Mouse (Mus musculus) liver, embryonic 11.5 days (tissue): Measurements from ENCODE around the gene Gm11444. TPM values are rescaled to one million over a fixed set of nuclear protein-coding genes. Genes with fewer than 3 reads are reported as not detected.

Experiments
- ATAC-seq: fragments of 200-750 bp; cut with Nextera tagmentation; replicated peaks from 2 replicates; pipeline ENCODE4 v1.8.0; 2017; ENCODE audit warnings: moderate number of reproducible peaks, mild to moderate bottlenecking, moderate TSS enrichment, moderate library complexity; ENCODE audit not compliant: low FRiP score
- DNase-seq: peaks from one replicate; pipeline ENCODE4 v3.0.0-alpha.2; 2017; ENCODE audit warnings: low spot score
- H3K27ac ChIP-seq: fragments of 300-500 bp; sonication (generic); 2 replicates; pipeline ENCODE4 v1.5.1; 2014; ENCODE audit warnings: mild to moderate bottlenecking, low read depth, low read length, control low read depth
- H3K27me3 ChIP-seq: fragments of 300-500 bp; sonication (generic); replicated peaks from 2 replicates; pipeline ENCODE4 v1.6.1; 2014; ENCODE audit warnings: low read length, mixed read lengths; ENCODE audit not compliant: control insufficient read depth, insufficient read depth
- H3K36me3 ChIP-seq: fragments of 300-500 bp; sonication (generic); 2 replicates; pipeline ENCODE4 v1.6.1; 2014; ENCODE audit warnings: mild to moderate bottlenecking, low read length, moderate library complexity, mixed read lengths; ENCODE audit not compliant: control insufficient read depth, insufficient read depth
- H3K4me1 ChIP-seq: fragments of 300-500 bp; sonication (generic); replicated peaks from 2 replicates; pipeline ENCODE4 v1.6.1; 2014; ENCODE audit warnings: low read length, mixed read lengths; ENCODE audit not compliant: control insufficient read depth, insufficient read depth
- H3K4me2 ChIP-seq: fragments of 300-500 bp; sonication (generic); 2 replicates; pipeline ENCODE4 v1.6.1; 2014; ENCODE audit warnings: mild to moderate bottlenecking, control low read depth, moderate library complexity
- H3K4me3 ChIP-seq: fragments of 300-500 bp; sonication (generic); 2 replicates; pipeline ENCODE4 v1.5.1; 2014; ENCODE audit warnings: low read depth, low read length, control low read depth
- H3K9ac ChIP-seq: fragments of 300-500 bp; sonication (generic); 2 replicates; pipeline ENCODE4 v1.6.1; 2014; ENCODE audit warnings: low read depth, low read length, control low read depth
- H3K9me3 ChIP-seq: fragments of 300-500 bp; sonication (generic); 2 replicates; pipeline ENCODE4 v1.6.1; 2016; ENCODE audit warnings: low read length, inconsistent platforms, mixed read lengths; ENCODE audit not compliant: control insufficient read depth
- WGBS: fragments of 180-500 bp; shearing (Covaris S2); extraction: QIAGEN DNeasy Blood & Tissue Kit; methylation state at CpG from one replicate; pipeline ENCODE4 v1.1.7; 2014; 5-methylcytosine and 5-hydroxymethylcytosine counted together
- polyA plus RNA-seq: library from polyadenylated mRNA; unstranded; fragments of >200 nt; fragmentation: Nextera tagmentation; extraction: Ambion mirVana; gene quantifications from 2 replicates; pipeline ENCODE4 v1.2.1, GENCODE M21; 2014

Gene Gm11444
- polyA plus RNA-seq, 1 experiment from 2014 or later, result not detected

- no peak for ATAC-seq
These were observed 35.5 kb downstream of the Gm11444 start for GRCm38 (mm10) chr11:85814678-85815077.

GRCm38 (mm10) chr11:85812201-85812966 is 37.7 kb downstream of the Gm11444 start:
- ATAC-seq (no peak), DNase-seq (no peak)
- Histone ChIP-seq H3K36me3 (no peaks in the 10 kb centered on the region), H3K27ac (no peak overlapping the region), H3K4me3 (no peak overlapping the region), H3K4me1 (no peaks in the 10 kb centered on the region; the same call in 1 of the 2 replicates), H3K9ac (no peak overlapping the region), H3K27me3 (0 out of 2 replicates have a peak, but pooled peaks cover 3% of the 10 kb centered on the region), H3K4me2 (no peak overlapping the region), H3K9me3 (no peaks in the 10 kb centered on the region)
- WGBS, result 78% methylated on average over 12 of the region's 12 CpGs

More at GRCm38 (mm10) chr11:85814678-85815077, 35.5 kb downstream of the Gm11444 start:
- Histone ChIP-seq H3K4me3 (no peak overlapping the region), H3K36me3 (no peaks in the 10 kb centered on the region), H3K4me1 (peaks cover 6% of the 10 kb centered on the region; the same call in 1 of the 2 replicates), H3K9me3 (no peaks in the 10 kb centered on the region), H3K27me3 (0 out of 2 replicates have a peak, but pooled peaks cover 3% of the 10 kb centered on the region), H3K9ac (no peak overlapping the region), H3K4me2 (no peak overlapping the region), H3K27ac (no peak overlapping the region)
- no peak for DNase-seq
- 46% methylated on average over 4 of the region's 4 CpGs for WGBS

DNA sequence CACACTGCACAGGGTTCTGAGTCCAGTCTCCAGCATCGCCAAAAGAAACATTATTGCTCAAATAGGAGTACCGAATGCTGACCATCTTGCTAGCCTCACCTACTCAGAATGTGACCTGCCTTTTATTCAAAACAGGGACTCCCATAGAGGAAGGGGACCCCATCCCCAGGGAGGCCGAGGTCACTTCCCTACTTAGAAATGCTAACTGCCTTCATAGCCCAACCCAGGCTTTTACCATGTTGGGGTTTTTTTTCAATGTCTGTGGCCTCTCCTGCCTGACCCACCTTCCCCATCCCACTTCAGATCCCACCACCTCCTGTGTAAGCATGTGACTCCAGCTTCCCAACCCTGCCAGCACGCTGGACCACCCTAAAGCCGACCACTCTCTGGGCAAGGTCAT is 38.5 kb downstream of the Gm11444 start:
- ATAC-seq (no peak), DNase-seq (no peak)
- Histone ChIP-seq H3K27ac (no peak overlapping the region; the same call in 1 of the 2 replicates), H3K9me3 (no peaks in the 10 kb centered on the region), H3K4me2 (no peak overlapping the region), H3K4me3 (no peak overlapping the region), H3K9ac (no peak overlapping the region), H3K36me3 (no peaks in the 10 kb centered on the region), H3K4me1 (no peaks in the 10 kb centered on the region; the same call in 1 of the 2 replicates), H3K27me3 (0 out of 2 replicates have a peak, but pooled peaks cover 3% of the 10 kb centered on the region)
- 85% methylated on average over 5 of the region's 5 CpGs for WGBS

DNA sequence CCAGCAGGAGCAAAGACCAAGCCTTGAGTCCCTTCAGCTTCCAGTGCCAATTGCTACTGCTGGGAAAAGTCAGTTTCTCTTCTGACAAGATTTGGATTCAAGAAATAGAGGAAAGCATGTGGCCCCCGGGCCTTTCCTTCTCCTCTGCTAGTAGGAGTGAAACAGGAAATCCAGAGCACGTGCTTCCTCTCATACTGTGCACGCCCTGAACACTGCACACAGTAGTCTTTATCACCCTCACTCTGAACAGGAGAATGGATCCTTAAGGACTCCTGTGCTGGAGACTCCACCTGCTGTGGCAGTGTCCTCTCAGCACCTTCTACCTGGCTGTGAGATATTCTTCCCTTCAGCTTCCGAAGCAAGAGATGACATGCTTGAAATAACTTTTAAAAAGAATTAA is 38.9 kb downstream of the Gm11444 start:
- Histone ChIP-seq H3K4me1 (no peaks in the 10 kb centered on the region; the same call in 1 of the 2 replicates), H3K4me3 (no peak overlapping the region), H3K9me3 (no peaks in the 10 kb centered on the region), H3K36me3 (no peaks in the 10 kb centered on the region), H3K27me3 (0 out of 2 replicates have a peak, but pooled peaks cover 3% of the 10 kb centered on the region), H3K4me2 (no peak overlapping the region), H3K27ac (no peak overlapping the region), H3K9ac (no peak overlapping the region)
- WGBS, result 49% methylated on average over 4 of the region's 4 CpGs
- DNase-seq (no peak), ATAC-seq (no peak)

- no peak overlapping the region for H3K4me2 ChIP-seq
- H3K36me3 ChIP-seq, result no peaks in the 10 kb centered on the region
- H3K4me1 ChIP-seq, result peaks cover 19% of the 10 kb centered on the region
- no peaks in the 10 kb centered on the region for H3K9me3 ChIP-seq
- ATAC-seq (no peak), DNase-seq (no peak)
- no peaks in the 10 kb centered on the region for H3K27me3 ChIP-seq
- no peak overlapping the region for H3K9ac ChIP-seq
- no peak overlapping the region for H3K4me3 ChIP-seq
- WGBS, result 79% methylated on average over 11 of the region's 11 CpGs
- H3K27ac ChIP-seq, result no peak overlapping the region
These were observed 42.8 kb downstream of the Gm11444 start for GRCm38 (mm10) chr11:85807353-85807752.

DNA sequence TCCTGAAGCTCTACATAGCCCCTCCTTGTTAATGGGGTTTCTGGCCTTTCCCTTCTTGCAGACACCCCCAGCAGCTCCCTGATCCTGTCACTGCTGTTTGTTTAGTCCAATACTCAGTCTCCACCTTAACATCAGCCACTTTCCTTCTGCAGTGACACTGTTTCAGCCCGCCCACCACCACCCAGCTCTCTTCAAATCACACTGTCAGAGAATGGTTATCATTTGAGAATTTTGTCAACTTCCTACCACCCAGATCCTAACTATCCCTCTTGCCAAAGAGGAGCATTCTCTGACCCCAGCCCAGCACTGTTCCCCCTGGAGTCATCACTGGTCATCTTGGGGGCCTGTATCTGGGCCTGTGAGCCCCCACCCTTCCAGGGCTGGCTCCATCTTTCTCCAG is 44.4 kb downstream of the Gm11444 start:
- DNase-seq (no peak), ATAC-seq (no peak)
- Histone ChIP-seq H3K9ac (no peak overlapping the region), H3K4me2 (no peak overlapping the region), H3K9me3 (no peaks in the 10 kb centered on the region), H3K27me3 (no peaks in the 10 kb centered on the region), H3K4me3 (no peak overlapping the region), H3K4me1 (peaks cover 19% of the 10 kb centered on the region), H3K27ac (no peak overlapping the region), H3K36me3 (no peaks in the 10 kb centered on the region)
- WGBS, result 71% methylated on average over 1 of the region's 1 CpGs

- H3K36me3 ChIP-seq, result no peaks in the 10 kb centered on the region
- peak overlapping the region; percentile 39 for H3K4me2 ChIP-seq
- DNase-seq (no peak), ATAC-seq (peak; percentile 94)
- no peak overlapping the region for H3K4me3 ChIP-seq
- no peaks in the 10 kb centered on the region for H3K27me3 ChIP-seq
- H3K4me1 ChIP-seq, result peaks cover 33% of the 10 kb centered on the region
- whole genome bisulfite sequencing, result 22% methylated on average over 5 of the region's 5 CpGs
- no peak overlapping the region for H3K9ac ChIP-seq
- H3K9me3 ChIP-seq, result no peaks in the 10 kb centered on the region
- H3K27ac ChIP-seq, result peak overlapping the region; percentile 82
These were observed 46.1 kb downstream of the Gm11444 start for GRCm38 (mm10) chr11:85804048-85804447.

- no peak overlapping the region for H3K9ac ChIP-seq
- H3K4me1 ChIP-seq, result peaks cover 37% of the 10 kb centered on the region
- H3K27ac ChIP-seq, result no peak overlapping the region
- no peaks in the 10 kb centered on the region for H3K9me3 ChIP-seq
- H3K36me3 ChIP-seq, result no peaks in the 10 kb centered on the region
- H3K27me3 ChIP-seq, result peaks cover 8% of the 10 kb centered on the region
- 56% methylated on average over 11 of the region's 11 CpGs for WGBS
- DNase-seq, result no peak
- H3K4me3 ChIP-seq, result no peak overlapping the region
- H3K4me2 ChIP-seq, result peak overlapping the region; percentile 50
- ATAC-seq, result no peak
These were observed 49.8 kb downstream of the Gm11444 start for GRCm38 (mm10) chr11:85800380-85800779.

- peak overlapping the region; percentile 50 for H3K4me2 ChIP-seq
- no peaks in the 10 kb centered on the region for H3K9me3 ChIP-seq
- DNase-seq (peak; percentile 42), ATAC-seq (peak; percentile 51)
- WGBS, result 10% methylated on average over 19 of the region's 19 CpGs
- H3K9ac ChIP-seq, result no peak overlapping the region
- no peak overlapping the region for H3K27ac ChIP-seq
- peaks cover 8% of the 10 kb centered on the region for H3K27me3 ChIP-seq
- no peak overlapping the region for H3K4me3 ChIP-seq
- peaks cover 37% of the 10 kb centered on the region for H3K4me1 ChIP-seq
- no peaks in the 10 kb centered on the region for H3K36me3 ChIP-seq
These were observed 50.3 kb downstream of the Gm11444 start for GRCm38 (mm10) chr11:85799856-85800255.
